Mouse (Mus musculus) kidney, adult 2 months (tissue): Measurements from ENCODE around the gene Dppa3.

Experiments used
- CTCF ChIP-seq: fragments of 200-500 bp; conservative IDR thresholded peaks from 2 replicates; pipeline ENCODE4 v1.5.1; 2011; ENCODE audit warnings: low read depth, mild to moderate bottlenecking, control low read depth, low read length, moderate library complexity, mixed read lengths; ENCODE audit not compliant: insufficient read depth, insufficient read length
- POLR2A ChIP-seq: fragments of 200-500 bp; IDR thresholded peaks from one replicate; pipeline ENCODE4 v1.6.1; 2011; ENCODE audit warnings: low read depth, low read length, control low read depth

DNA sequence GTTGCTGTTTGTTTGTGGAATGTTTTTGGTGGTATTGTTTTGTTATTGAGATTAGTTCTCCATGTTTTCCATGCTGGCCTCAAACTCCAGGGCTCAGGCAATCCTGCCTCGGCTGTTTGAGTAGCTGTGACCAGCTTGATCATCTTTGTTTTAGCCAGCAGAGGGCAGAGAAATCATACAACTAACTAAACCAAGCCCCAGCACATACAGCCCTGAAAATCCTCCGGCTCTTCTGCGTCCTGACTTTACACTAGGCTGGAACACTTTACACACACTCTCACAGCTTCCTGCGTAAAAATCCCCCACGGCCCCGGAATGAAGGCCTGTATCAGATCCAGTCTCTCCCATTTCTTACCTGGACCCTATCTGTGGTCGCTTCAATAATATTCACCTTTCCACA, 30.6 kb upstream of the Dppa3 start:
- TF ChIP-seq CTCF (peak; percentile 59), POLR2A (no peak)
